Mouse (Mus musculus) CH12.LX (cell line): Measurements from ENCODE around the gene Sf3a2.
"Not testable (repeated sequence)": the region's sequence is repeated elsewhere in the genome, so short reads cannot be mapped to it uniquely, and the experiment has no call there.

Experiments used
- CHD1 ChIP-seq: IDR thresholded peaks from 2 replicates; pipeline ENCODE4 v1.6.1; 2012; ENCODE audit warnings: low read depth, low read length, improper control_type of control experiment, inconsistent platforms
- CTCF ChIP-seq, 2 experiments: IDR thresholded peaks in 1 of 2; conservative IDR thresholded peaks in 1 of 2; 2 replicates each; pipeline ENCODE4 v1.5.1; 2011 to 2012; ENCODE audit warnings: low read depth in 2 of 2, low read length in 2 of 2, improper control_type of control experiment in 1 of 2, inconsistent platforms in 1 of 2, mild to moderate bottlenecking in 1 of 2, moderate library complexity in 1 of 2
- EP300 ChIP-seq: IDR thresholded peaks from 2 replicates; pipeline ENCODE4 v1.6.1; 2011; ENCODE audit warnings: low read length, improper control_type of control experiment
- JUND ChIP-seq: conservative IDR thresholded peaks from 2 replicates; pipeline ENCODE4 v1.6.1; 2011; ENCODE audit warnings: low read depth, low read length, improper control_type of control experiment
- MYC ChIP-seq: IDR thresholded peaks from 2 replicates; pipeline ENCODE4 v1.6.1; 2011; ENCODE audit warnings: low read depth, mild to moderate bottlenecking, improper control_type of control experiment, low read length
- POLR2A ChIP-seq: IDR thresholded peaks from 2 replicates; pipeline ENCODE4 v1.6.1; 2011; ENCODE audit warnings: low read depth, mild to moderate bottlenecking, improper control_type of control experiment, low read length
- POLR2AphosphoS2 ChIP-seq: IDR thresholded peaks from 2 replicates; pipeline ENCODE4 v1.6.1; 2011; ENCODE audit warnings: low read depth, low read length, improper control_type of control experiment
- SIN3A ChIP-seq: IDR thresholded peaks from 2 replicates; pipeline ENCODE4 v1.6.1; 2012; ENCODE audit warnings: low read length, improper control_type of control experiment, inconsistent platforms
- USF1 ChIP-seq: IDR thresholded peaks from 2 replicates; pipeline ENCODE4 v1.6.1; 2014; ENCODE audit warnings: low read depth, mild to moderate bottlenecking, inconsistent platforms, low read length, improper control_type of control experiment
- ZNF384 ChIP-seq: IDR thresholded peaks from 2 replicates; pipeline ENCODE4 v1.6.1; 2012; ENCODE audit warnings: low read depth, low read length, improper control_type of control experiment, inconsistent platforms

DNA sequence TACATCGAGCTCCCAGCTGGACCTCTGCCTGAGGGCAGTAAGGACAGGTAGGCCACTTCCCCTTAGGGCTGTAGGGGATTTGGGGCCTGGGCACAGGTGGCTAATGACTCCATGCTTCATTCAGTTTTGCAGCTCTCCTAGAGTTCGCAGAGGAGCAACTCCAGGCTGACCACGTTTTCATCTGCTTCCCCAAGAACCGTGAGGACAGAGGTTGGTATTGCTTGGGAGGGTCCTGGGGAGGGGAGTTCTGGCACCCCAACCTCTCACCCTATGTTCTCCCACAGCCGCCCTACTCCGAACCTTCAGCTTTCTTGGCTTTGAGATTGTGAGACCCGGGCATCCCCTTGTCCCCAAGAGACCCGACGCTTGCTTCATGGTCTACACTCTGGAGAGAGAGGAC, 30.6 kb downstream of the Sf3a2 start:
- TF ChIP-seq CTCF (conservative IDR thresholded peaks at IDR 0.05 in 1 of 2, IDR thresholded peaks at IDR 0.05 in 1 of 2; ENCODE audit: low read depth in 2 of 2, low read length in 2 of 2); EP300; JUND; POLR2AphosphoS2; CHD1; USF1; POLR2A; ZNF384; SIN3A; MYC: not testable (repeated sequence)
